Mouse (Mus musculus) liver, postnatal 0 days (tissue): ENCODE data around the gene T2. TPM values are rescaled to one million over a fixed set of nuclear protein-coding genes. Genes with fewer than 3 reads are reported as not detected.
"Not testable (repeated sequence)": the region's sequence is repeated elsewhere in the genome, so short reads cannot be mapped to it uniquely, and the experiment has no call there.

ENCODE experiments used
- ATAC-seq: fragments of 200-750 bp; cut with Nextera tagmentation; 2 replicates; pipeline ENCODE4 v1.8.0; 2017; ENCODE audit warnings: mild to moderate bottlenecking, moderate library complexity
- DNase-seq: peaks from one replicate; pipeline ENCODE4 v3.0.0-alpha.2; 2016
- H3K27ac ChIP-seq: fragments of 300-500 bp; sonication (generic); 2 replicates; pipeline ENCODE4 v1.5.1; 2014; ENCODE audit warnings: antibody characterized with exemption, moderate library complexity, mild to moderate bottlenecking, low read depth
- H3K27me3 ChIP-seq: fragments of 300-500 bp; sonication (generic); 2 replicates; pipeline ENCODE4 v1.6.1; 2014; ENCODE audit warnings: low read length, control low read depth, mixed read lengths; ENCODE audit not compliant: insufficient read depth
- H3K36me3 ChIP-seq: fragments of 300-500 bp; sonication (generic); replicated peaks from 2 replicates; pipeline ENCODE4 v1.6.1; 2014; ENCODE audit warnings: mild to moderate bottlenecking, control low read depth, low read length, moderate library complexity, mixed read lengths; ENCODE audit not compliant: insufficient read depth
- H3K4me1 ChIP-seq: fragments of 300-500 bp; sonication (generic); 2 replicates; pipeline ENCODE4 v1.6.1; 2014; ENCODE audit warnings: antibody characterized with exemption, mild to moderate bottlenecking, control low read depth; ENCODE audit not compliant: insufficient read depth
- H3K4me2 ChIP-seq: fragments of 300-500 bp; sonication (generic); 2 replicates; pipeline ENCODE4 v1.6.1; 2014; ENCODE audit warnings: low read depth, mild to moderate bottlenecking, low read length, moderate library complexity, mixed read lengths
- H3K4me3 ChIP-seq: fragments of 300-500 bp; sonication (generic); 2 replicates; pipeline ENCODE4 v1.5.1; 2014; ENCODE audit warnings: low read depth, low read length
- H3K9ac ChIP-seq: fragments of 300-500 bp; sonication (generic); replicated peaks from 2 replicates; pipeline ENCODE4 v1.6.1; 2014; ENCODE audit warnings: mild to moderate bottlenecking, moderate library complexity
- H3K9me3 ChIP-seq: fragments of 300-500 bp; sonication (generic); 2 replicates; pipeline ENCODE4 v1.6.1; 2016; ENCODE audit warnings: mild to moderate bottlenecking, control low read depth, low read length, mixed read lengths
- CTCF ChIP-seq: sonication (generic); IDR thresholded peaks from 2 replicates; pipeline ENCODE4 v1.5.1; 2016; ENCODE audit warnings: antibody characterized with exemption, low read depth
- EP300 ChIP-seq: IDR thresholded peaks from 2 replicates; pipeline ENCODE4 v1.6.1; 2016; ENCODE audit warnings: antibody characterized with exemption, low read depth, mild to moderate bottlenecking
- WGBS: fragments of 180-500 bp; shearing (Covaris S2); extraction: QIAGEN DNeasy Blood & Tissue Kit; methylation state at CpG from one replicate; pipeline ENCODE4 v1.1.7; 2014; ENCODE audit not compliant: insufficient replicate concordance; 5-methylcytosine and 5-hydroxymethylcytosine counted together
- polyA plus RNA-seq: library from polyadenylated mRNA; unstranded; fragments of >200 nt; fragmentation: Nextera tagmentation; extraction: Ambion mirVana; gene quantifications from 2 replicates; pipeline ENCODE4 v1.2.1, GENCODE M21; 2015

Gene T2
- polyA plus RNA-seq, 1 experiment from 2014 or later: not detected

GRCm38 (mm10) chr17:8328511-8329174 lies 27.1 kb upstream of the T2 start:
- Histone ChIP-seq H3K9me3 (no peaks in the 10 kb centered on the region), H3K36me3 (peaks cover 26% of the 10 kb centered on the region), H3K4me3 (no peak overlapping the region), H3K4me2 (no peak overlapping the region), H3K4me1 (no peaks in the 10 kb centered on the region), H3K27me3 (no peaks in the 10 kb centered on the region), H3K27ac (no peak overlapping the region), H3K9ac (no peak overlapping the region)
- DNase-seq (no peak), ATAC-seq (no peak)
- WGBS: 73% methylated on average over 7 of the region's 7 CpGs
- TF ChIP-seq EP300 (no peak), CTCF (peak; percentile 59)

- Histone ChIP-seq H3K4me3 (no peak overlapping the region), H3K4me2 (no peak overlapping the region), H3K4me1 (no peaks in the 10 kb centered on the region), H3K36me3 (peaks cover 12% of the 10 kb centered on the region; the same call in 1 of the 2 replicates), H3K27me3 (no peaks in the 10 kb centered on the region), H3K9me3 (no peaks in the 10 kb centered on the region), H3K27ac (no peak overlapping the region), H3K9ac (no peak overlapping the region)
- 58% methylated on average over 5 of the region's 5 CpGs for WGBS
- no peak for DNase-seq
- ATAC-seq: no peak
- TF ChIP-seq EP300 (no peak), CTCF (no peak)
These were observed 25.2 kb upstream of the T2 start for GRCm38 (mm10) chr17:8330602-8331001.

GRCm38 (mm10) chr17:8337159-8337558 lies 18.6 kb upstream of the T2 start, which contains the start of gene Prr18:
Gene Prr18 (plus strand): TSS chr17:8337459.
- peaks cover 34% of the 10 kb centered on the region for H3K27me3 ChIP-seq
- DNase-seq: not testable (repeated sequence)

DNA sequence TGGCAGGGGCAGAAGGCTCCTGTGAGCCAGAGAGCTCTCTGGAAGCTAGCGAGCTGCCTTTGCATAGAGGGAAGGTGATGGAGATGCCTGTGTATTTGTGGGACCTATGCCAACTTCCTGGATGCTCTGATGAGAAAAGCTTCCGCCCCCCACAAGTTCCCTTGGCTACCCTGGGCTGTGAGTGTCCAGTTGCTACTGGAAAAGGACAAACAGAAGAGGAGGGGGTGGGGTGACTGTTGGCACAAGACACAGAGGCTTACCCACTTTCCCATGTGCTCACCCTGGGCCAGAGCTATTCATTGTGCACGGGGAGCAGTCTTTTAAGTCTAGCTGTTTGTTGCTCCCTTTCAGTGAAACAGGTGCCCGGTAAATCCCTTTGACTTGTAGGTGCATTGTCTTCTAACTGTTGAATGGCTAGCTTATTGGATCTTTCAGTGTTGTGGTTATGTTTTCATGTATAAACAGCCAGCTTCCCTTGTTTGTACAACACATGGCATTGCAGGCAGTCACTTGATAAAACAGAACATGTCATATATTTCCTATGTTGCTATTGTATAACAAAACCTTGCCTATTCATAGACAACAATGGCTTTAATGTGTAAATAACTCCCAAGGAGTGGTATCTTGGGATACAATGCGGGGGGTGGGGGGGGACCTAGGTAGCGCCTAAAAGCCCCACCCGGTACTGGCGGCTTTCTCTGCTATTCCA lies 16.0 kb upstream of the T2 start:
- Histone ChIP-seq H3K4me2 (no peak overlapping the region), H3K9me3 (peaks cover 4% of the 10 kb centered on the region; the same call in 1 of the 2 replicates), H3K27me3 (peaks cover 43% of the 10 kb centered on the region), H3K4me3 (0 out of 2 replicates have a peak overlapping the region, but pooled peaks have one; percentile 35), H3K36me3 (no peaks in the 10 kb centered on the region), H3K9ac (no peak overlapping the region), H3K4me1 (peaks cover 6% of the 10 kb centered on the region; the same call in 1 of the 2 replicates), H3K27ac (no peak overlapping the region)
- DNase-seq: no peak
- no peak for ATAC-seq
- WGBS: 37% methylated on average over 8 of the region's 8 CpGs
- TF ChIP-seq EP300 (no peak), CTCF (no peak)

More at GRCm38 (mm10) chr17:8337159-8337558, 18.6 kb upstream of the T2 start, which contains the start of gene Prr18:
- not testable (repeated sequence) for H3K4me1 ChIP-seq, H3K9me3 ChIP-seq, ATAC-seq, H3K9ac ChIP-seq, H3K27ac ChIP-seq, H3K36me3 ChIP-seq, H3K4me3 ChIP-seq, H3K4me2 ChIP-seq
- no CpG with 5 or more reads among the region's 5 CpGs for WGBS

GRCm38 (mm10) chr17:8340407-8341359 lies 15.1 kb upstream of the T2 start:
- peak overlapping the region; percentile 35 for H3K4me3 ChIP-seq
- TF ChIP-seq EP300 (no peak), CTCF (no peak)
- H3K27me3 ChIP-seq: peaks cover 43% of the 10 kb centered on the region
- H3K4me2 ChIP-seq: peak overlapping the region; percentile 69
- H3K27ac ChIP-seq: no peak overlapping the region
- H3K4me1 ChIP-seq: peaks cover 6% of the 10 kb centered on the region; the same call in 1 of the 2 replicates
- WGBS: 3% methylated on average over 66 of the region's 92 CpGs
- ATAC-seq: no peak
- H3K9ac ChIP-seq: no peak overlapping the region
- H3K36me3 ChIP-seq: no peaks in the 10 kb centered on the region
- no peak for DNase-seq
- H3K9me3 ChIP-seq: peaks cover 4% of the 10 kb centered on the region; the same call in 1 of the 2 replicates
